Mouse (Mus musculus) myocyte (in vitro differentiated cells): Measurements from ENCODE around the gene Prrg4.

Source experiments
- CEBPB ChIP-seq: IDR thresholded peaks from 2 replicates; pipeline ENCODE4 v1.6.1; 2011; ENCODE audit warnings: mild to moderate bottlenecking, moderate library complexity; ENCODE audit not compliant: poor library complexity, insufficient read depth, severe bottlenecking
- MAX ChIP-seq: IDR thresholded peaks from one replicate; pipeline ENCODE4 v1.6.1; 2011; ENCODE audit warnings: low read depth, mild to moderate bottlenecking, control low read depth
- MYOG ChIP-seq, 3 experiments: IDR thresholded peaks; one replicate each; pipeline ENCODE4 v1.6.1; 2011; ENCODE audit warnings: control low read depth in 2 of 3, low read depth in 2 of 3, mild to moderate bottlenecking in 2 of 3; ENCODE audit not compliant: insufficient read length in 2 of 3, control insufficient read depth in 1 of 3, insufficient read depth in 1 of 3
- POLR2A ChIP-seq: IDR thresholded peaks from one replicate; pipeline ENCODE4 v1.6.1; 2011; ENCODE audit warnings: low read depth, mild to moderate bottlenecking, control low read depth, moderate library complexity; ENCODE audit not compliant: insufficient read length
- POLR2AphosphoS2 ChIP-seq: IDR thresholded peaks from one replicate; pipeline ENCODE4 v1.6.1; 2011; ENCODE audit warnings: low read depth, control low read depth; ENCODE audit not compliant: insufficient read length
- SRF ChIP-seq: IDR thresholded peaks from one replicate; pipeline ENCODE4 v1.6.1; 2011; ENCODE audit warnings: low read depth; ENCODE audit not compliant: control insufficient read depth, insufficient read length
- TCF12 ChIP-seq: IDR thresholded peaks from one replicate; pipeline ENCODE4 v1.6.1; 2011; ENCODE audit warnings: mild to moderate bottlenecking, control low read depth; ENCODE audit not compliant: poor library complexity, insufficient read depth, severe bottlenecking
- USF1 ChIP-seq: IDR thresholded peaks from one replicate; pipeline ENCODE4 v1.6.1; 2011; ENCODE audit warnings: low read depth, mild to moderate bottlenecking, control low read depth, moderate library complexity

DNA sequence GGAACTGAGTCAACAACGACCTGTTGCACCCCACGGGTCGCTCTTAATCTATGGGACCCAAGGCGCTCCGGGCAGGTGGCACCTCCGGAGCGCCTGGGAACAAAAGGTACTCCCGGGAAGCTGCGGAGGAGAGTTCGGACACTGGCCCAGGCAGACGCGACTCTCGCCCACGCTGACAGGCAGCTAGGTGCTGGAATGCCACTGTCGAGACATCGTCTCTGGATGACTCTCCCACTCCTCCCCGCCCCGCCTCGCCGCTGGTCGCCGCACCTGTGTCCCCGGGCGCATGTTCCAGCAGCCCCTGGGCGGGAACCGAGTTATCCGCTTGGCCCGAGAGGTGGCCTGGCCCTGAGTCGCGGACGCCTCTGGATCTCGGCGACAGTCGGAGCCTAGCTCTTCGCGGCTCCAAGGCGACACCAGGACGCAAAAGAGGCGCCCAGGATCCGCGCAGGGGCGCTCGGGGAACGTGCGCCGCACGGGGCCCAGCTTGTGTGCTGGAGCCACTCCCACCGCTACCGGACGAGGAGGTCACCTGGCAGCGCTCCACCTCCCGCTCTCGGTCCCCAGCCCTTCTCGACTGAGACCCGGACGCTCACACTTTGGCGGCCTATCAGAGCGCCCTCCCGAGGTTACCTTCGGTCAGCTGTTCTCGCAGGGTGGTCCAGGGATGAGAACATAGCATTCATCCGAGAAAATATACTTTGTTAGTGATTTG, at the start of gene Prrg4:
- TF ChIP-seq POLR2AphosphoS2 = no peak
- TF ChIP-seq POLR2A = no peak
- TF ChIP-seq TCF12 = no peak
- TF ChIP-seq SRF = no peak
- TF ChIP-seq MAX = no peak
- TF ChIP-seq MYOG (IDR thresholded peaks at IDR 0.05; ENCODE audit: control insufficient read depth in 1 of 3, insufficient read depth in 1 of 3, insufficient read length in 2 of 3, low read depth in 2 of 3) = peak in 1 of 3 experiments; percentile 48
- TF ChIP-seq USF1 = no peak
- TF ChIP-seq CEBPB = no peak
